ENCODE assay signal across 12 mouse cellular contexts in the genomic region with DNA sequence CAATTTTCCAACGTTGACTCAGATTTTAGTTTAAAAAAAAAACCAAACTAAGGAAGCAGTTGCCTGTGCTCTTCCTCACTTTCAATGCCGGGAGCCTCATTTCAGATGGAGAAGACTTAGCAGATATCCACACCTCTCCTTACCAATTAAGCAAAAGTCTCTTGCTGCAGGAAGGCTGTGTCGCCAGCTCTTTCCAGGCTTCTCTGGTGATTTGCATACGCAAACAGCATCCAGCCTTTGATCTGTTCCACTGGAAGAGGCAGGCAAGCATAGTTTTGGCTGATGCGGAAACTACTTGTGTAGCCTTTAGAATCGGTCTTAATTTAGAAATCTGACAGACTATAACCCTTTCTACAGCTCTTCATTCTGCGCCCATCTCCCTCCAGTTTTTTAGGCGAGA.
DNase-seq lines count a peak whose midpoint lies in the region; ATAC-seq and TF ChIP-seq lines count a peak whose summit lies in the region.
"Had no signal": no experiment of that assay in that cellular context is flagged by ENCODE, and none has a peak within 500 bp of the region (broad histone marks: within the 10 kb centered on the region; RNA-seq: fewer than 3 reads in every experiment).

No protein-coding gene starts in this region.

- no peaks in the 10 kb centered on the region for H3K36me3 ChIP-seq in forebrain, postnatal 0 days (ENCODE audit: insufficient read depth)
- H3K36me3 ChIP-seq in forebrain, embryonic 10.5 days (replicated peaks) = no peaks in the 10 kb centered on the region
- no peaks in the 10 kb centered on the region for H3K36me3 ChIP-seq in kidney, postnatal 0 days (ENCODE audit: insufficient read depth, low read length)
- no peaks in the 10 kb centered on the region for H3K36me3 ChIP-seq in neural tube, embryonic 14.5 days (ENCODE audit: control insufficient read depth, insufficient read depth, low read length)
- no peaks in the 10 kb centered on the region for H3K36me3 ChIP-seq in lung, postnatal 0 days (ENCODE audit: insufficient read depth, low read length)
- H3K36me3 ChIP-seq: embryonic facial prominence, embryonic 15.5 days; heart, embryonic 13.5 days had no signal

- no peaks in the 10 kb centered on the region for H3K9me3 ChIP-seq in forebrain, postnatal 0 days (ENCODE audit: low read length)
- no peaks in the 10 kb centered on the region for H3K9me3 ChIP-seq in forebrain, embryonic 10.5 days
- H3K9me3 ChIP-seq in kidney, postnatal 0 days (replicated peaks; ENCODE audit: low read length) = no peaks in the 10 kb centered on the region
- no peaks in the 10 kb centered on the region for H3K9me3 ChIP-seq in neural tube, embryonic 14.5 days (ENCODE audit: control insufficient read depth, low read length)
- H3K9me3 ChIP-seq in lung, postnatal 0 days (ENCODE audit: low read length) = no peaks in the 10 kb centered on the region
- H3K9me3 ChIP-seq: embryonic facial prominence, embryonic 15.5 days; heart, embryonic 13.5 days had no signal

- DNase-seq in forebrain, postnatal 0 days = peak; percentile 45
- DNase-seq in forebrain, embryonic 10.5 days (ENCODE audit: extremely low spot score, low spot score) = no peak
- DNase-seq in kidney, postnatal 0 days (ENCODE audit: low spot score) = peak; percentile 18
- no peak for DNase-seq in kidney, adult 9 months
- DNase-seq in right cerebral cortex, adult 18-20 months = peak; percentile 17
- no peak for DNase-seq in right cerebral cortex, postnatal 4 days
- DNase-seq in lung, postnatal 0 days (ENCODE audit: low spot score) = no peak

- peak; percentile 12; the same call in 1 of the 2 replicates for ATAC-seq in forebrain, postnatal 0 days
- ATAC-seq in kidney, postnatal 0 days (replicated peaks; ENCODE audit: low FRiP score, low read depth) = no peak
- no peak for ATAC-seq in neural tube, embryonic 14.5 days (ENCODE audit: low read depth)
- no peak for ATAC-seq in lung, postnatal 0 days

- 37% methylated on average over 8 of the region's 8 CpGs for WGBS in forebrain, postnatal 0 days
- 77% methylated on average over 8 of the region's 8 CpGs for WGBS in forebrain, embryonic 10.5 days
- 62% methylated on average over 8 of the region's 8 CpGs for WGBS in kidney, postnatal 0 days
- 67% methylated on average over 8 of the region's 8 CpGs for WGBS in neural tube, embryonic 14.5 days
- 62% methylated on average over 8 of the region's 8 CpGs for WGBS in lung, postnatal 0 days

- peak overlapping the region; percentile 9 for H3K4me2 ChIP-seq in forebrain, postnatal 0 days (ENCODE audit: low read depth)
- no peak overlapping the region for H3K4me2 ChIP-seq in kidney, postnatal 0 days (ENCODE audit: low read length)
- no peak overlapping the region for H3K4me2 ChIP-seq in neural tube, embryonic 14.5 days (ENCODE audit: low read depth, low read length)
- H3K4me2 ChIP-seq in lung, postnatal 0 days (replicated peaks; ENCODE audit: low read depth, low read length) = no peak overlapping the region

- H3K9ac ChIP-seq in forebrain, postnatal 0 days = no peak overlapping the region; the same call in 1 of the 2 replicates
- H3K9ac ChIP-seq in kidney, postnatal 0 days (ENCODE audit: low read depth, low read length) = no peak overlapping the region
- no peak overlapping the region for H3K9ac ChIP-seq in neural tube, embryonic 14.5 days (replicated peaks; ENCODE audit: low read depth, low read length)
- H3K9ac ChIP-seq in lung, postnatal 0 days (replicated peaks; ENCODE audit: low read depth) = no peak overlapping the region
- H3K9ac ChIP-seq: embryonic facial prominence, embryonic 15.5 days; heart, embryonic 13.5 days; lung, embryonic 14.5 days had no signal

- TF ChIP-seq EP300 in lung, postnatal 0 days (IDR thresholded peaks at IDR 0.05) = no peak

- H3K27me3 ChIP-seq in forebrain, postnatal 0 days (ENCODE audit: insufficient read depth, low read length) = no peaks in the 10 kb centered on the region
- no peaks in the 10 kb centered on the region for H3K27me3 ChIP-seq in forebrain, embryonic 10.5 days (ENCODE audit: poor library complexity, severe bottlenecking)
- H3K27me3 ChIP-seq in kidney, postnatal 0 days (ENCODE audit: insufficient read depth, low read length) = no peaks in the 10 kb centered on the region
- H3K27me3 ChIP-seq in neural tube, embryonic 14.5 days (ENCODE audit: control insufficient read depth, insufficient read depth, low read length) = no peaks in the 10 kb centered on the region
- no peaks in the 10 kb centered on the region for H3K27me3 ChIP-seq in lung, postnatal 0 days (replicated peaks; ENCODE audit: insufficient read depth, low read length)
- H3K27me3 ChIP-seq: embryonic facial prominence, embryonic 15.5 days had no signal

- TF ChIP-seq CTCF in forebrain, postnatal 0 days (IDR thresholded peaks at IDR 0.05; ENCODE audit: low read depth) = no peak
- TF ChIP-seq CTCF in kidney, postnatal 0 days (IDR thresholded peaks at IDR 0.05; ENCODE audit: low read depth) = no peak
- TF ChIP-seq CTCF in lung, postnatal 0 days (IDR thresholded peaks at IDR 0.05) = no peak

- H3K27ac ChIP-seq in forebrain, postnatal 0 days (ENCODE audit: low read depth, low read length) = peak overlapping the region; percentile 42; the same call in 1 of the 2 replicates
- no peak overlapping the region for H3K27ac ChIP-seq in forebrain, embryonic 10.5 days
- H3K27ac ChIP-seq in kidney, postnatal 0 days = 0 out of 2 replicates have a peak overlapping the region, but pooled peaks have one; percentile 55
- 0 out of 2 replicates have a peak overlapping the region, but pooled peaks have one; percentile 16 for H3K27ac ChIP-seq in neural tube, embryonic 14.5 days (ENCODE audit: low read depth, low read length)
- H3K27ac ChIP-seq in lung, postnatal 0 days (ENCODE audit: low read length) = no peak overlapping the region
- H3K27ac ChIP-seq: heart, embryonic 13.5 days; layer of hippocampus, adult 2 months had no signal

- H3K4me1 ChIP-seq in forebrain, postnatal 0 days (ENCODE audit: insufficient read depth) = peaks cover 8% of the 10 kb centered on the region; the same call in 1 of the 2 replicates
- 0 out of 2 replicates have a peak, but pooled peaks cover 3% of the 10 kb centered on the region for H3K4me1 ChIP-seq in forebrain, embryonic 10.5 days
- H3K4me1 ChIP-seq in kidney, postnatal 0 days (replicated peaks; ENCODE audit: insufficient read depth, low read length) = no peaks in the 10 kb centered on the region
- H3K4me1 ChIP-seq in neural tube, embryonic 14.5 days (ENCODE audit: control insufficient read depth, insufficient read depth, low read length) = no peaks in the 10 kb centered on the region
- no peaks in the 10 kb centered on the region for H3K4me1 ChIP-seq in lung, postnatal 0 days (ENCODE audit: insufficient read depth, low read depth, low read length)

- H3K4me3 ChIP-seq in forebrain, postnatal 0 days (ENCODE audit: low read depth, low read length) = no peak overlapping the region
- no peak overlapping the region for H3K4me3 ChIP-seq in forebrain, embryonic 10.5 days
- H3K4me3 ChIP-seq in kidney, postnatal 0 days (replicated peaks; ENCODE audit: low read depth, low read length) = no peak overlapping the region
- no peak overlapping the region for H3K4me3 ChIP-seq in neural tube, embryonic 14.5 days (ENCODE audit: low read depth, low read length)
- no peak overlapping the region for H3K4me3 ChIP-seq in lung, postnatal 0 days (ENCODE audit: low read depth, low read length)
- H3K4me3 ChIP-seq: heart, embryonic 13.5 days; layer of hippocampus, adult 2 months had no signal

Comparison
In these comparisons a context has a peak if more than half of its experiments do, and no peak if none do; other contexts are left out.
1. DNase-seq: peak in forebrain, postnatal 0 days (single experiment), kidney, postnatal 0 days (single experiment) and right cerebral cortex, adult 18-20 months (single experiment); none in forebrain, embryonic 10.5 days (single experiment), kidney, adult 9 months (single experiment), right cerebral cortex, postnatal 4 days (single experiment) and lung, postnatal 0 days (single experiment).
2. H3K27ac ChIP-seq: peak in forebrain, postnatal 0 days (single experiment), kidney, postnatal 0 days (single experiment) and neural tube, embryonic 14.5 days (single experiment); none in forebrain, embryonic 10.5 days (single experiment) and lung, postnatal 0 days (single experiment).